Mouse (Mus musculus) kidney, embryonic 16.5 days (tissue): Measurements from ENCODE around the gene Sema5b. TPM values are rescaled to one million over a fixed set of nuclear protein-coding genes. Genes with fewer than 3 reads are reported as not detected.

ENCODE experiments used
- ATAC-seq: fragments of 200-750 bp; cut with Nextera tagmentation; 2 replicates; pipeline ENCODE4 v1.8.0; 2017; ENCODE audit warnings: moderate TSS enrichment; ENCODE audit not compliant: low FRiP score, low TSS enrichment
- H3K27ac ChIP-seq: fragments of 300-500 bp; sonication (generic); 2 replicates; pipeline ENCODE4 v1.5.1; 2014; ENCODE audit warnings: low read length
- H3K27me3 ChIP-seq: fragments of 300-500 bp; sonication (generic); 2 replicates; pipeline ENCODE4 v1.6.1; 2014; ENCODE audit warnings: low read length, control low read depth, mixed read lengths; ENCODE audit not compliant: insufficient read depth
- H3K36me3 ChIP-seq: fragments of 300-500 bp; sonication (generic); 2 replicates; pipeline ENCODE4 v1.6.1; 2014; ENCODE audit warnings: low read length, control low read depth, mixed read lengths; ENCODE audit not compliant: insufficient read depth
- H3K4me1 ChIP-seq: fragments of 300-500 bp; sonication (generic); 2 replicates; pipeline ENCODE4 v1.6.1; 2014; ENCODE audit warnings: low read length, control low read depth, mixed read lengths; ENCODE audit not compliant: insufficient read depth
- H3K4me2 ChIP-seq: fragments of 300-500 bp; sonication (generic); replicated peaks from 2 replicates; pipeline ENCODE4 v1.6.1; 2014; ENCODE audit warnings: low read depth, low read length
- H3K4me3 ChIP-seq: fragments of 300-500 bp; sonication (generic); 2 replicates; pipeline ENCODE4 v1.5.1; 2014; ENCODE audit warnings: mild to moderate bottlenecking, low read length
- H3K9ac ChIP-seq: fragments of 300-500 bp; sonication (generic); replicated peaks from 2 replicates; pipeline ENCODE4 v1.6.1; 2014; ENCODE audit warnings: low read length
- H3K9me3 ChIP-seq: fragments of 300-500 bp; sonication (generic); 2 replicates; pipeline ENCODE4 v1.6.1; 2016; ENCODE audit warnings: low read length, control low read depth
- WGBS: fragments of 180-500 bp; shearing (Covaris S2); extraction: QIAGEN DNeasy Blood & Tissue Kit; methylation state at CpG from one replicate; pipeline ENCODE4 v1.1.7; 2014; 5-methylcytosine and 5-hydroxymethylcytosine counted together
- polyA plus RNA-seq: library from polyadenylated mRNA; unstranded; fragments of >200 nt; fragmentation: Nextera tagmentation; extraction: Ambion mirVana; gene quantifications from 2 replicates; pipeline ENCODE4 v1.2.1, GENCODE M21; 2015

The Sema5b gene
- polyA plus RNA-seq, 1 experiment from 2014 or later: 6.4 TPM

DNA sequence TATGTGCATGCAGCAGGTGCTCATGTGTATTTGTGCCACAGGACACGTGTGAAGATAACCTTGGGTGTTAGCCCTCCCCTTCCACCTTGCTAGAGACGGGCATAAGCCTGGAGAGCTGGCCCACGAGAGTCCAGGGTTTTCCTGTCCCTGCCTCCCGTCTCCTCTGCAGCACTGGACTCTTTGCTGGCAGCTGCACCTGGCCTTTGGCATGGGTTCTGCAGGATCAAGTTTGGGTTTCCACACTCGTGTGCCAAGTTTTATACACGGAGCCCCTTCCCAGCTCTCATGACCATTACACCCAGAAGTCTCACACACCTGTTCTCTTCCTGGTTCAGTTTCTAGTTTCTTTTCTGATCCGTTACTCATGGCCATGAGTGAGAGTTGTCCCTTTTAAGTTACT is 172.7 kb downstream of the Sema5b start:
- Histone ChIP-seq H3K4me1 (peaks cover 9% of the 10 kb centered on the region; the same call in 1 of the 2 replicates), H3K9ac (no peak overlapping the region), H3K9me3 (no peaks in the 10 kb centered on the region), H3K4me3 (no peak overlapping the region), H3K4me2 (no peak overlapping the region), H3K36me3 (no peaks in the 10 kb centered on the region), H3K27ac (no peak overlapping the region), H3K27me3 (no peaks in the 10 kb centered on the region)
- WGBS: 76% methylated on average over 7 of the region's 7 CpGs
- ATAC-seq: no peak

Other genes with a start within 250 kb of the Sema5b start
- 50.4 and 50.8 TPM in 2 replicates for gene Sec22a, start 177.2 kb upstream of the Sema5b start, polyA plus RNA-seq
- gene Pdia5, start 50.3 kb upstream of the Sema5b start, polyA plus RNA-seq: 52.5 and 62.0 TPM in 2 replicates
- 12.2 and 12.3 TPM in 2 replicates for gene Dirc2, start 228.2 kb downstream of the Sema5b start, polyA plus RNA-seq
- 16.7 and 17.3 TPM in 2 replicates for gene Hspbap1, start 229.2 kb downstream of the Sema5b start, polyA plus RNA-seq